Mouse (Mus musculus) kidney, postnatal 0 days (tissue): ENCODE data around the gene Arid1b. TPM values are rescaled to one million over a fixed set of nuclear protein-coding genes. Genes with fewer than 3 reads are reported as not detected.

Experiments used
- ATAC-seq: fragments of 200-750 bp; cut with Nextera tagmentation; replicated peaks from 2 replicates; pipeline ENCODE4 v1.8.0; 2017; ENCODE audit warnings: low read depth, moderate number of reproducible peaks, moderate TSS enrichment, moderate library complexity; ENCODE audit not compliant: low FRiP score
- DNase-seq: peaks from one replicate; pipeline ENCODE4 v3.0.0-alpha.2; 2016; ENCODE audit warnings: low spot score
- H3K27ac ChIP-seq: fragments of 300-500 bp; sonication (generic); 2 replicates; pipeline ENCODE4 v1.5.1; 2014; ENCODE audit warnings: mild to moderate bottlenecking
- H3K27me3 ChIP-seq: fragments of 300-500 bp; sonication (generic); 2 replicates; pipeline ENCODE4 v1.6.1; 2014; ENCODE audit warnings: low read length, mixed read lengths; ENCODE audit not compliant: insufficient read depth
- H3K36me3 ChIP-seq: fragments of 300-500 bp; sonication (generic); 2 replicates; pipeline ENCODE4 v1.6.1; 2014; ENCODE audit warnings: low read length, mixed read lengths; ENCODE audit not compliant: insufficient read depth
- H3K4me1 ChIP-seq: fragments of 300-500 bp; sonication (generic); replicated peaks from 2 replicates; pipeline ENCODE4 v1.6.1; 2014; ENCODE audit warnings: antibody characterized with exemption, low read length, mixed read lengths; ENCODE audit not compliant: insufficient read depth
- H3K4me2 ChIP-seq: fragments of 300-500 bp; sonication (generic); 2 replicates; pipeline ENCODE4 v1.6.1; 2014; ENCODE audit warnings: mild to moderate bottlenecking, low read length, moderate library complexity, mixed read lengths
- H3K4me3 ChIP-seq: fragments of 300-500 bp; sonication (generic); replicated peaks from 2 replicates; pipeline ENCODE4 v1.5.1; 2014; ENCODE audit warnings: low read depth, low read length
- H3K9ac ChIP-seq: fragments of 300-500 bp; sonication (generic); 2 replicates; pipeline ENCODE4 v1.6.1; 2014; ENCODE audit warnings: low read depth, low read length
- H3K9me3 ChIP-seq: fragments of 300-500 bp; sonication (generic); replicated peaks from 2 replicates; pipeline ENCODE4 v1.6.1; 2016; ENCODE audit warnings: low read length, inconsistent platforms, mixed read lengths
- CTCF ChIP-seq: IDR thresholded peaks from 2 replicates; pipeline ENCODE4 v1.5.1; 2016; ENCODE audit warnings: antibody characterized with exemption, low read depth, mild to moderate bottlenecking, moderate library complexity
- WGBS: fragments of 180-500 bp; shearing (Covaris S2); extraction: QIAGEN DNeasy Blood & Tissue Kit; methylation state at CpG from one replicate; pipeline ENCODE4 v1.1.7; 2014; 5-methylcytosine and 5-hydroxymethylcytosine counted together
- polyA plus RNA-seq: library from polyadenylated mRNA; unstranded; fragments of >200 nt; fragmentation: Nextera tagmentation; extraction: Ambion mirVana; gene quantifications from 2 replicates; pipeline ENCODE4 v1.2.1, GENCODE M21; 2015

Arid1b gene
- polyA plus RNA-seq, 1 experiment from 2014 or later = 9.2 TPM

DNA sequence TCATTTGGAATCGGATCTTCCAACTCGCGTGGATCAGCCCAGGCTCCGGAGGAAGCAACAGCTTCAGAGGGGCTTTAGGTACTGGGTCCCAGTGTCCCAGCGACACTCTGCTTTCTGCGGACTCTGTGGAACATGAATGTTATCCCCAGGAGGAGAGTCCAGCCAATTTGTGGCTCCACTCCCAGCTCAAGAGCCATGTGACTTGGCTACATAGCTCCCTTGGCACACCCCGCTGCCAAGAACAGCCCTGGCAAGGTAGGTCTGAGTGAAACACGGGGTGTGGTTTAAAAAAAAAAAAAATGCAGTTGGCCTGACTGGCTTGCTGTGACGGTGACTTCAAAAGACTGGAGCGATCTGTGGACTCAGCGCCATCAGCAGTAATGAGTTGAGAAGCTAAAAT lies 19.4 kb upstream of the Arid1b start:
- Histone ChIP-seq H3K9me3 (no peaks in the 10 kb centered on the region), H3K9ac (no peak overlapping the region), H3K27me3 (no peaks in the 10 kb centered on the region), H3K27ac (no peak overlapping the region), H3K4me1 (no peaks in the 10 kb centered on the region), H3K4me2 (no peak overlapping the region), H3K4me3 (no peak overlapping the region), H3K36me3 (no peaks in the 10 kb centered on the region)
- ATAC-seq = peak; percentile 36; the same call in 1 of the 2 replicates
- WGBS = 68% methylated on average over 11 of the region's 11 CpGs
- TF ChIP-seq CTCF = no peak
- DNase-seq = no peak

DNA sequence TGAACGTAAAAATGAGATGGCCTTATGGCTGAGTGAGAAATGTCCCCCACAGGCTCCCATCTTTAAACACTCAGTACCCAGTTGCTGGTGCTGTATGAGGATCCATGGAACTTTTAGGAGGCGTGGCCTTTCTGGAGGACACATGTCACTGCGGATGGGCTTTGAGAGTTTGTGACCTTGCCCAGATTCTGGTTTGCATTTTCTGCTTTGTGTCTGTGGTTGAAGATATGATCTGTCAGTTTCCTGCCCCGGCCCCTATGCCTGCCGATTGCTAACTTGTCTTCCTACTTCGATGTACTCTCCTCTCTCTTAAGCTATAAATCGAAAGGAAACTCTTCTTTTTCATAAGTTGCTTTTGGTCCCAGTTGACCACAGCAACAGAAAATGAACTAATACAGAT lies 14.0 kb upstream of the Arid1b start:
- Histone ChIP-seq H3K27me3 (no peaks in the 10 kb centered on the region), H3K9ac (no peak overlapping the region), H3K27ac (no peak overlapping the region), H3K36me3 (no peaks in the 10 kb centered on the region), H3K4me3 (no peak overlapping the region), H3K9me3 (no peaks in the 10 kb centered on the region), H3K4me1 (no peaks in the 10 kb centered on the region), H3K4me2 (no peak overlapping the region)
- DNase-seq (no peak), ATAC-seq (no peak)
- TF ChIP-seq CTCF = no peak
- 85% methylated on average over 7 of the region's 7 CpGs for WGBS

DNA sequence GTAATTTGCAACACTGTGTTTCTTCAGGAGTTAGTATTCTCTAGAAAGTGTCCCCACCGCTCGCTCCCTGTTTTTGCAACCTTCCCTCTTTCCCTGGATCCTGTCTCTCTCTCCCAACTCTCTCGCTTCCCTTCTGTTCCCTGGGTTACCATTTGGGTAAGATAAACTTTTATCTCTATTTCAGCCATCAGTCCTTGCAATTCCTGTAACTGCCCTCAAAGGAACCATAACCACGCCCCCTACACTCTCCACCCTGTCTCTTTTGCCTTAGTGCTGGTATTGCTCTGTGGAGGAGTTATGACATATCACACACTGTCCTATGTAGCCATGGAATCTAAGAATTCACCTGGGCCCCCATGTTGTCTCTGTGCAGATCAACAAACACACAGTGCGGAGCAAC lies 11.3 kb upstream of the Arid1b start:
- Histone ChIP-seq H3K4me3 (no peak overlapping the region), H3K27me3 (no peaks in the 10 kb centered on the region), H3K27ac (no peak overlapping the region), H3K9me3 (no peaks in the 10 kb centered on the region), H3K36me3 (no peaks in the 10 kb centered on the region), H3K4me1 (no peaks in the 10 kb centered on the region), H3K9ac (no peak overlapping the region), H3K4me2 (no peak overlapping the region)
- ATAC-seq (no peak), DNase-seq (no peak)
- TF ChIP-seq CTCF = no peak
- WGBS = 87% methylated on average over 5 of the region's 5 CpGs

DNA sequence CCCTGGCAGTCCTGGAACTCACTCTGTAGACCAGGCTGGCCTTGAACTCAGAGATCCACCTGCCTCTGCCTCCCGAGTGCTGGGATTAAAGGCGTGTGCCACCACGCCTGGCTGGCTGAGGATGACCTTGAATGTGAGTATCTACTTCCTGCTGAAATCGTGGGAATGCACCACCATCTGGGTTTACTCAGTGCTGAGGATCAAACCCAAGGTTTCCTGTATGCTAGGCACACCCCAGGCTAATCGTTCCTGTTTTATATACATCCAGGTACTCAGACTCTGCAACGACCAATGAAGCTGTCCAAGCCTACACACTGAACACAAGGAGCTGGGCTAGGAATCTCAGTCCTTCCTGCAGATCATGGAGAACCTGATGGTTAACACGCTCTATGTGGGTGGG lies 9.4 kb upstream of the Arid1b start:
- Histone ChIP-seq H3K4me1 (no peaks in the 10 kb centered on the region), H3K4me3 (no peak overlapping the region), H3K9me3 (no peaks in the 10 kb centered on the region), H3K36me3 (no peaks in the 10 kb centered on the region), H3K9ac (no peak overlapping the region), H3K27me3 (no peaks in the 10 kb centered on the region), H3K4me2 (no peak overlapping the region), H3K27ac (no peak overlapping the region)
- WGBS = 77% methylated on average over 7 of the region's 7 CpGs
- TF ChIP-seq CTCF = no peak
- ATAC-seq (no peak), DNase-seq (no peak)

DNA sequence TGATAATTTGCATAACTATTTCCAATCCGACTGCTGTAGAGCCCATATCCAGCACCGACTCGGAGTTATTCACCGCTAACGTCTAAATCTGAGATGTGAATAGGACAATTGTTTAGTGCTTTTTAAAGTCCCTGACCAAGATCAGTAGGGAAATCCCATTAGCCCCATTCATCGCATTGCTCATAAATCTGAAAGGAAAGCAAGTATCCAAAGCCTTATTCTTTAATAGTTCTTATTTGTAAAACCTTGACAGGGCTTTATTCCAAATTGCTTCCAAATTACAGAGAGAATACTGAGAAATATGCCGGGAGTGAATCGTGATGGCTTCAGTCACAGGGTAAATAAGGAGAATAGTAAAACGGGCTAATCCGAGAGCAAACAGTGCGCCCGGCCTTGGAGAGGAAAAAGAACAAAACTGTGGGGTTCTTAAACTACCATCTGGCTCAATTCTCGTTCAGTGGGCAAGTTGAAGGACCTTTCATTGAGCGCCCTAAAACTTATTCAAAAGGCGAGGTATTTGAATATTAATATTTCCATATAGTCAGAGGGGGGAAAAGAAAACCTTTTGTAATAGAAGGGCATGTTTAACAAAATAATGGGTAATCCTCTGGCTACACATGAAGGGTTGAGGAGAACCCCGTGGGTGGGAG lies 3.1 kb upstream of the Arid1b start:
- WGBS = 87% methylated on average over 16 of the region's 16 CpGs
- no peak overlapping the region for H3K27ac ChIP-seq
- no peak overlapping the region for H3K4me2 ChIP-seq
- H3K4me3 ChIP-seq = no peak overlapping the region
- no peaks in the 10 kb centered on the region for H3K36me3 ChIP-seq
- no peak for DNase-seq
- no peaks in the 10 kb centered on the region for H3K4me1 ChIP-seq
- no peaks in the 10 kb centered on the region for H3K27me3 ChIP-seq
- no peak for TF ChIP-seq CTCF
- H3K9me3 ChIP-seq = no peaks in the 10 kb centered on the region
- no peak for ATAC-seq
- H3K9ac ChIP-seq = no peak overlapping the region

DNA sequence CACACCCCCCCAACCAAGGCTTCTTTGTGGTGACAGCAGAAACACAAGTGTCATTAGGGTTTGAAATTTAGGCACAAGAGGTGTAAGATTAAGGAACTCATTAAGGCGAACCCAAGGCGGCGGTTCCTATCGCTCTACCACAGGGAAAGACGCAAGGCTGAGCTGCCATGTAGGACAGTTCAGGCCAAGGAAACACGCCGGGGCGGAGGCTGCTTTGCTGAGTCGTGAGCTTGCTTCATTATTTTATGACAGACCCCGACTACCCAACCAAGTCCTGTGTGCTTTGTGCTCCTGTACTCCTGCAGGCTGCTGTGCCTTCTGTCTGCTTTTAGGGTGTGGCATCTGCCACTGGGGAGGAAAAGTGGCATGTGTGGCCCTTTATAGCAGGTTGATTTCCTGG lies 2.5 kb upstream of the Arid1b start:
- no peak for TF ChIP-seq CTCF
- Histone ChIP-seq H3K9ac (no peak overlapping the region), H3K9me3 (no peaks in the 10 kb centered on the region), H3K36me3 (no peaks in the 10 kb centered on the region), H3K4me3 (no peak overlapping the region), H3K27me3 (no peaks in the 10 kb centered on the region), H3K4me2 (no peak overlapping the region), H3K4me1 (no peaks in the 10 kb centered on the region), H3K27ac (no peak overlapping the region)
- WGBS = 81% methylated on average over 10 of the region's 10 CpGs
- no peak for DNase-seq
- ATAC-seq = no peak

DNA sequence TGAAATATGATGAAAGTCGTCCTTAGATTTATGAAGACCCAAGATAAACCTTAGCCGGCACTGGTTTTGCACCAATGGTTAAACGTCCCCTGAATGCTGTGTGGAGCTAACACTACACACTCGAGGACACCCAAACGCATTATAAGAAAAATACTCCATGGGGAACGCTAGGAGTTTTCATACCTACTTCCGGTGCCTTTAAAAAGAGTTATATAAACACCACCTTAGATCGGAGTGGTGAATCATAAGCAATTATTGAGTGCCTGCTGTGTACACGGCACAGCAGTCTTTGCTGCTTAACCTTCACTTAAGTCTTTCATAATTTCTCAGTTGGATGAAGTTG lies 664 bp upstream of the Arid1b start:
- Histone ChIP-seq H3K4me1 (no peaks in the 10 kb centered on the region), H3K27ac (peak overlapping the region; percentile 100), H3K27me3 (no peaks in the 10 kb centered on the region), H3K4me2 (peak overlapping the region; percentile 68), H3K9me3 (no peaks in the 10 kb centered on the region), H3K36me3 (no peaks in the 10 kb centered on the region), H3K4me3 (peak overlapping the region; percentile 92), H3K9ac (peak overlapping the region; percentile 95)
- TF ChIP-seq CTCF = no peak
- ATAC-seq (no peak), DNase-seq (no peak)
- 2% methylated on average over 9 of the region's 9 CpGs for WGBS
